Mouse (Mus musculus) layer of hippocampus, adult 9-11 months (tissue): ENCODE results near the gene Ism1.

Source experiments
- DNase-seq: peaks from one replicate; pipeline ENCODE4 v3.0.0; 2022

Ism1 gene

GRCm38 (mm10) chr2:139714206-139714605, 36.2 kb downstream of the Ism1 start:
- no peak for DNase-seq

- no peak for DNase-seq
These were observed 39.8 kb downstream of the Ism1 start for GRCm38 (mm10) chr2:139717772-139718171.

GRCm38 (mm10) chr2:139722700-139723099, 44.7 kb downstream of the Ism1 start:
- peak; percentile 9 for DNase-seq

GRCm38 (mm10) chr2:139723304-139723703, 45.3 kb downstream of the Ism1 start:
- DNase-seq = no peak

- DNase-seq = no peak
These were observed 46.3 kb downstream of the Ism1 start for GRCm38 (mm10) chr2:139724202-139724838.

GRCm38 (mm10) chr2:139725328-139725727, 47.4 kb downstream of the Ism1 start:
- no peak for DNase-seq

GRCm38 (mm10) chr2:139728060-139728459, 50.1 kb downstream of the Ism1 start:
- DNase-seq = no peak

- DNase-seq = no peak
These were observed 51.4 kb downstream of the Ism1 start for GRCm38 (mm10) chr2:139729377-139729776.

GRCm38 (mm10) chr2:139742381-139742780, 64.4 kb downstream of the Ism1 start:
- DNase-seq = no peak

- DNase-seq = no peak
These were observed 79.0 kb downstream of the Ism1 start for GRCm38 (mm10) chr2:139757021-139757420.

- no peak for DNase-seq
These were observed 79.5 kb downstream of the Ism1 start for GRCm38 (mm10) chr2:139757456-139757855.

- no peak for DNase-seq
These were observed 86.4 kb downstream of the Ism1 start for GRCm38 (mm10) chr2:139764355-139764754.

- DNase-seq = no peak
These were observed 97.1 kb downstream of the Ism1 start for GRCm38 (mm10) chr2:139774949-139775570.

- no peak for DNase-seq
These were observed 98.7 kb downstream of the Ism1 start for GRCm38 (mm10) chr2:139776644-139777043.

GRCm38 (mm10) chr2:139778283-139778682, 100.3 kb downstream of the Ism1 start:
- DNase-seq = no peak

GRCm38 (mm10) chr2:139783318-139783850, 105.4 kb downstream of the Ism1 start:
- DNase-seq = no peak

GRCm38 (mm10) chr2:139784465-139784864, 106.5 kb downstream of the Ism1 start:
- DNase-seq = no peak

GRCm38 (mm10) chr2:139784946-139785345, 107.0 kb downstream of the Ism1 start:
- DNase-seq = no peak

GRCm38 (mm10) chr2:139788658-139789057, 110.7 kb downstream of the Ism1 start:
- DNase-seq = no peak

- no peak for DNase-seq
These were observed 114.6 kb downstream of the Ism1 start for GRCm38 (mm10) chr2:139792345-139793120.

- no peak for DNase-seq
These were observed 126.1 kb downstream of the Ism1 start for GRCm38 (mm10) chr2:139804041-139804440.

- no peak for DNase-seq
These were observed 129.9 kb downstream of the Ism1 start for GRCm38 (mm10) chr2:139807887-139808286.
